Mouse (Mus musculus) hindbrain, embryonic 14.5 days (tissue): ENCODE data around the gene Tjap1. TPM values are rescaled to one million over a fixed set of nuclear protein-coding genes. Genes with fewer than 3 reads are reported as not detected.

ENCODE experiments used
- ATAC-seq: fragments of 200-750 bp; cut with Nextera tagmentation; 2 replicates; pipeline ENCODE4 v1.8.0; 2017; ENCODE audit warnings: moderate number of reproducible peaks, mild to moderate bottlenecking, moderate TSS enrichment, moderate library complexity; ENCODE audit not compliant: low FRiP score
- DNase-seq: peaks from one replicate; pipeline ENCODE4 v3.0.0-alpha.2; 2015; ENCODE audit warnings: low spot score
- H3K27ac ChIP-seq: fragments of 300-500 bp; sonication (generic); 2 replicates; pipeline ENCODE4 v1.5.1; 2014; ENCODE audit warnings: mild to moderate bottlenecking, moderate library complexity
- H3K27me3 ChIP-seq: fragments of 300-500 bp; sonication (generic); 2 replicates; pipeline ENCODE4 v1.6.1; 2014; ENCODE audit warnings: mild to moderate bottlenecking, low read length, mixed read lengths; ENCODE audit not compliant: control insufficient read depth, insufficient read depth
- H3K36me3 ChIP-seq: fragments of 300-500 bp; sonication (generic); replicated peaks from 2 replicates; pipeline ENCODE4 v1.6.1; 2014; ENCODE audit not compliant: control insufficient read depth, insufficient read depth
- H3K4me1 ChIP-seq: fragments of 300-500 bp; sonication (generic); replicated peaks from 2 replicates; pipeline ENCODE4 v1.6.1; 2014; ENCODE audit warnings: antibody characterized with exemption, low read length, mixed read lengths; ENCODE audit not compliant: control insufficient read depth, insufficient read depth
- H3K4me2 ChIP-seq: fragments of 300-500 bp; sonication (generic); replicated peaks from 2 replicates; pipeline ENCODE4 v1.6.1; 2014; ENCODE audit warnings: mild to moderate bottlenecking, moderate library complexity
- H3K4me3 ChIP-seq: fragments of 300-500 bp; sonication (generic); replicated peaks from 2 replicates; pipeline ENCODE4 v1.5.1; 2014; ENCODE audit warnings: mild to moderate bottlenecking, low read length
- H3K9ac ChIP-seq: fragments of 300-500 bp; sonication (generic); 2 replicates; pipeline ENCODE4 v1.6.1; 2014
- H3K9me3 ChIP-seq: fragments of 300-500 bp; sonication (generic); 2 replicates; pipeline ENCODE4 v1.6.1; 2016; ENCODE audit warnings: low read length; ENCODE audit not compliant: control insufficient read depth
- WGBS: fragments of 180-500 bp; shearing (Covaris S2); extraction: QIAGEN DNeasy Blood & Tissue Kit; methylation state at CpG from one replicate; pipeline ENCODE4 v1.1.7; 2014; 5-methylcytosine and 5-hydroxymethylcytosine counted together
- polyA plus RNA-seq: library from polyadenylated mRNA; unstranded; fragments of >200 nt; fragmentation: Nextera tagmentation; extraction: Ambion mirVana; gene quantifications from 2 replicates; pipeline ENCODE4 v1.2.1, GENCODE M21; 2014

The Tjap1 gene
- polyA plus RNA-seq, 1 experiment from 2014 or later: 22.3 TPM

- Histone ChIP-seq H3K27ac (no peak overlapping the region), H3K9me3 (no peaks in the 10 kb centered on the region), H3K4me1 (no peaks in the 10 kb centered on the region), H3K4me3 (no peak overlapping the region), H3K4me2 (no peak overlapping the region), H3K36me3 (peaks cover 18% of the 10 kb centered on the region; the same call in 1 of the 2 replicates), H3K9ac (no peak overlapping the region), H3K27me3 (no peaks in the 10 kb centered on the region)
- 85% methylated on average over 1 of the region's 1 CpGs for WGBS
- ATAC-seq (no peak), DNase-seq (no peak)
Observed at GRCm38 (mm10) chr17:46273803-46274236, 9.0 kb downstream of the Tjap1 start.

- no peak overlapping the region for H3K4me2 ChIP-seq
- no peaks in the 10 kb centered on the region for H3K9me3 ChIP-seq
- no peaks in the 10 kb centered on the region for H3K27me3 ChIP-seq
- 0 out of 2 replicates have a peak, but pooled peaks cover 13% of the 10 kb centered on the region for H3K36me3 ChIP-seq
- no peak overlapping the region for H3K4me3 ChIP-seq
- DNase-seq (no peak), ATAC-seq (no peak)
- H3K27ac ChIP-seq: no peak overlapping the region
- 88% methylated on average over 5 of the region's 5 CpGs for WGBS
- H3K4me1 ChIP-seq: no peaks in the 10 kb centered on the region
- no peak overlapping the region for H3K9ac ChIP-seq
Observed at GRCm38 (mm10) chr17:46272675-46273074, 10.2 kb downstream of the Tjap1 start.

GRCm38 (mm10) chr17:46272058-46272457, 10.8 kb downstream of the Tjap1 start:
- H3K27ac ChIP-seq: no peak overlapping the region
- no peak overlapping the region for H3K9ac ChIP-seq
- H3K4me2 ChIP-seq: no peak overlapping the region
- peaks cover 16% of the 10 kb centered on the region; the same call in 1 of the 2 replicates for H3K36me3 ChIP-seq
- no peaks in the 10 kb centered on the region for H3K4me1 ChIP-seq
- WGBS: 90% methylated on average over 2 of the region's 2 CpGs
- no peaks in the 10 kb centered on the region for H3K9me3 ChIP-seq
- DNase-seq (no peak), ATAC-seq (no peak)
- H3K4me3 ChIP-seq: no peak overlapping the region
- H3K27me3 ChIP-seq: no peaks in the 10 kb centered on the region

GRCm38 (mm10) chr17:46269771-46270534, 12.9 kb downstream of the Tjap1 start:
- H3K9ac ChIP-seq: no peak overlapping the region
- H3K27ac ChIP-seq: no peak overlapping the region
- 87% methylated on average over 19 of the region's 19 CpGs for WGBS
- peaks cover 16% of the 10 kb centered on the region for H3K36me3 ChIP-seq
- no peaks in the 10 kb centered on the region for H3K4me1 ChIP-seq
- ATAC-seq: no peak
- no peak overlapping the region for H3K4me2 ChIP-seq
- no peak for DNase-seq
- no peaks in the 10 kb centered on the region for H3K27me3 ChIP-seq
- no peaks in the 10 kb centered on the region for H3K9me3 ChIP-seq
- H3K4me3 ChIP-seq: no peak overlapping the region

GRCm38 (mm10) chr17:46268026-46268720, 14.7 kb downstream of the Tjap1 start:
- no peaks in the 10 kb centered on the region for H3K9me3 ChIP-seq
- DNase-seq (no peak), ATAC-seq (no peak)
- H3K36me3 ChIP-seq: peaks cover 31% of the 10 kb centered on the region
- no peak overlapping the region for H3K9ac ChIP-seq
- H3K27me3 ChIP-seq: no peaks in the 10 kb centered on the region
- no peak overlapping the region for H3K4me3 ChIP-seq
- no peak overlapping the region for H3K27ac ChIP-seq
- H3K4me2 ChIP-seq: no peak overlapping the region
- no peaks in the 10 kb centered on the region for H3K4me1 ChIP-seq
- 84% methylated on average over 10 of the region's 10 CpGs for WGBS

- H3K4me1 ChIP-seq: no peaks in the 10 kb centered on the region
- no peaks in the 10 kb centered on the region for H3K9me3 ChIP-seq
- WGBS: 88% methylated on average over 7 of the region's 7 CpGs
- peaks cover 38% of the 10 kb centered on the region for H3K36me3 ChIP-seq
- ATAC-seq (no peak), DNase-seq (no peak)
- H3K4me3 ChIP-seq: no peak overlapping the region
- no peaks in the 10 kb centered on the region for H3K27me3 ChIP-seq
- no peak overlapping the region for H3K9ac ChIP-seq
- H3K4me2 ChIP-seq: no peak overlapping the region
- H3K27ac ChIP-seq: no peak overlapping the region
Observed at GRCm38 (mm10) chr17:46267511-46267910, 15.3 kb downstream of the Tjap1 start.

GRCm38 (mm10) chr17:46266986-46267385, 15.8 kb downstream of the Tjap1 start:
- H3K4me2 ChIP-seq: no peak overlapping the region
- no peak for DNase-seq

GRCm38 (mm10) chr17:46265918-46266618, 16.8 kb downstream of the Tjap1 start:
- H3K9ac ChIP-seq: no peak overlapping the region
- no peaks in the 10 kb centered on the region for H3K27me3 ChIP-seq
- no peaks in the 10 kb centered on the region for H3K4me1 ChIP-seq
- peaks cover 49% of the 10 kb centered on the region for H3K36me3 ChIP-seq
- peak; percentile 91 for DNase-seq
- peak; percentile 75 for ATAC-seq
- H3K4me2 ChIP-seq: no peak overlapping the region
- H3K4me3 ChIP-seq: no peak overlapping the region
- no peak overlapping the region for H3K27ac ChIP-seq
- H3K9me3 ChIP-seq: no peaks in the 10 kb centered on the region
- WGBS: 30% methylated on average over 14 of the region's 14 CpGs

More at GRCm38 (mm10) chr17:46266986-46267385, 15.8 kb downstream of the Tjap1 start:
- ATAC-seq: no peak
- Histone ChIP-seq H3K9me3 (no peaks in the 10 kb centered on the region), H3K4me3 (no peak overlapping the region), H3K27me3 (no peaks in the 10 kb centered on the region), H3K4me1 (no peaks in the 10 kb centered on the region), H3K36me3 (peaks cover 43% of the 10 kb centered on the region), H3K9ac (no peak overlapping the region), H3K27ac (no peak overlapping the region)
- 74% methylated on average over 6 of the region's 6 CpGs for WGBS

- peak; percentile 14; the same call in 1 of the 2 replicates for ATAC-seq
- no peak overlapping the region for H3K4me2 ChIP-seq
- H3K27ac ChIP-seq: no peak overlapping the region
- H3K9me3 ChIP-seq: no peaks in the 10 kb centered on the region
- H3K4me1 ChIP-seq: no peaks in the 10 kb centered on the region
- no peaks in the 10 kb centered on the region for H3K27me3 ChIP-seq
- no peak overlapping the region for H3K4me3 ChIP-seq
- no peak overlapping the region for H3K9ac ChIP-seq
- no peak for DNase-seq
- WGBS: 83% methylated on average over 12 of the region's 12 CpGs
- H3K36me3 ChIP-seq: peaks cover 51% of the 10 kb centered on the region
Observed at GRCm38 (mm10) chr17:46265502-46265901, 17.3 kb downstream of the Tjap1 start.
